Mouse (Mus musculus) heart, postnatal 36 days (tissue): ENCODE data around the gene Rprml. TPM values are rescaled to one million over a fixed set of nuclear protein-coding genes. Genes with fewer than 3 reads are reported as not detected.

ENCODE experiments used
- DNase-seq, 2 experiments: peaks; one replicate each; pipeline ENCODE4 v3.0.0; 2021 to 2022
- intact Hi-C: fragments of 180-260 bp; cut with DNase I; formaldehyde crosslinking; loops from one replicate; pipeline ENCODE4 v1.15.1; 2025
- total RNA-seq, 2 experiments: library from RNA; stranded (reverse); gene quantifications; 2 replicates each; pipeline ENCODE4 v1.2.3; 2021

The Rprml gene
- total RNA-seq, 2 experiments from 2014 or later = not detected

GRCm38 (mm10) chr11:103662546-103662945 is 13.2 kb downstream of the Rprml start:
- DNase-seq = no peak
- intact Hi-C loops = no loop called here

GRCm38 (mm10) chr11:103663119-103663518 is 13.7 kb downstream of the Rprml start:
- no peak for DNase-seq
- intact Hi-C loops = no loop called here

GRCm38 (mm10) chr11:103665695-103666094 is 16.3 kb downstream of the Rprml start:
- DNase-seq = no peak
- intact Hi-C loops = no loop called here

GRCm38 (mm10) chr11:103666181-103666906 is 17.0 kb downstream of the Rprml start:
- intact Hi-C loops = no loop called here
- no peak for DNase-seq

- DNase-seq = no peak
- intact Hi-C loops = no loop called here
These were observed 17.6 kb downstream of the Rprml start for GRCm38 (mm10) chr11:103666907-103667426.

GRCm38 (mm10) chr11:103675556-103675955 is 26.2 kb downstream of the Rprml start:
- DNase-seq = peak; percentile 36 to 49
- intact Hi-C loops = loop anchor here (1.0 to 10.0 kb wide), 4 partner anchors 36 to 341 kb away; no protein-coding TSS in a partner anchor

- intact Hi-C loops = loop anchor here (5.0 to 10.0 kb wide), 2 partner anchors 45 to 342 kb away; no protein-coding TSS in a partner anchor
- DNase-seq = peak; percentile 33 to 56
These were observed 27.7 kb downstream of the Rprml start for GRCm38 (mm10) chr11:103677042-103677441.

GRCm38 (mm10) chr11:103683667-103684334 is 34.4 kb downstream of the Rprml start:
- intact Hi-C loops = no loop called here
- no peak for DNase-seq

- intact Hi-C loops = no loop called here
These were observed 35.9 kb downstream of the Rprml start for GRCm38 (mm10) chr11:103685261-103685736.

GRCm38 (mm10) chr11:103686706-103687105 is 37.3 kb downstream of the Rprml start:
- intact Hi-C loops = no loop called here
- DNase-seq = no peak

More at GRCm38 (mm10) chr11:103685261-103685736, 35.9 kb downstream of the Rprml start:
- no peak for DNase-seq

- no peak for DNase-seq
- intact Hi-C loops = no loop called here
These were observed 39.1 kb downstream of the Rprml start for GRCm38 (mm10) chr11:103688271-103688979.

GRCm38 (mm10) chr11:103688980-103689378 is 39.6 kb downstream of the Rprml start:
- intact Hi-C loops = no loop called here
- DNase-seq = no peak

- intact Hi-C loops = no loop called here
- no peak for DNase-seq
These were observed 41.7 kb downstream of the Rprml start for GRCm38 (mm10) chr11:103691036-103691435.

- intact Hi-C loops = no loop called here
- no peak for DNase-seq
These were observed 43.9 kb downstream of the Rprml start for GRCm38 (mm10) chr11:103693241-103693640.

- no peak for DNase-seq
- intact Hi-C loops = no loop called here
These were observed 47.6 kb downstream of the Rprml start for GRCm38 (mm10) chr11:103696851-103697564.

- DNase-seq = peak; percentile 89 to 94
- intact Hi-C loops = no loop called here
These were observed 48.3 kb downstream of the Rprml start, which contains the start of gene Gosr2 for GRCm38 (mm10) chr11:103697565-103698176. Gene Gosr2, minus strand, starts transcription at chr11:103697898.

GRCm38 (mm10) chr11:103698226-103698625 is 48.9 kb downstream of the Rprml start:
- DNase-seq = no peak
- intact Hi-C loops = no loop called here
